Mouse (Mus musculus) liver, postnatal 0 days (tissue): ENCODE measurements around the gene Fkbp15.

Experiments
- CTCF ChIP-seq: sonication (generic); IDR thresholded peaks from 2 replicates; pipeline ENCODE4 v1.5.1; 2016; ENCODE audit warnings: antibody characterized with exemption, low read depth
- EP300 ChIP-seq: IDR thresholded peaks from 2 replicates; pipeline ENCODE4 v1.6.1; 2016; ENCODE audit warnings: antibody characterized with exemption, low read depth, mild to moderate bottlenecking

DNA sequence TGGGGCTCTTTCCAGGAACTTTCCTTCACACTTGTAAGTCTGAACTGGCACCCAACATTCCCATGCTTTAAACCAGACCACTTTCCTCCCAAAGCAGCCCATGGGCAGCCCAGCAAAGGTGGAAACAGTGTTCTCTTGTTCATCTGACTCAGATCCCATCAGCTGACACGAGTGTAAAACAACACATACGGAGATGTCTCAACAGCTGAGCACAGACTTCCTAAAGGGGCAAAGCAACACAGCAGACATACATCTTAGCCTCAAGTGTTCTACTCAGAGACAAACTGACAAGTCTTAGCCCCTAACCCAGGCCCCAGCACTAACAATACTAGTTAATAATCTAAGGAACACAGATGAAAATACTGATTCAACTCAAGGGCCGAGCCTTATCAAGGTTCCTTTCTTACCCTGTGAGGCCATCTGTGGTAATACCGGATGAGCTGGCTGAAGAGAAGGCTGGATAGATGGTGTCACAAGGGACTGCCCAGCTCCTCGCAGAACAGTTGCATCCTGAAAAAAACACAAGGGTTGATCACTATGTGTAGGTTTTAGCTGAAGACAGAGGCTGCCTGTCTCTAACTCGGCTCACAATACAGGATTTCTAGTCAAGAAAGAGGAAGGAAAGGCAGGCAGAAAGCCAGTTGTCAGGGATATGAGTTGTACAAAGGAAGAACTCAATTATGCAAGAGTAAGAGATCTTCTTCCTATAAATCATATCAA is 31.2 kb downstream of the Fkbp15 start:
- no peak for TF ChIP-seq CTCF
- TF ChIP-seq EP300 = no peak
